Mouse (Mus musculus) layer of hippocampus, postnatal 25 days (tissue): ENCODE results near the gene Cul5. TPM values are rescaled to one million over a fixed set of nuclear protein-coding genes. Genes with fewer than 3 reads are reported as not detected.

Experiments
- DNase-seq, 2 experiments: peaks; one replicate each; pipeline ENCODE4 v3.0.0; 2022; ENCODE audit warnings: mixed read lengths in 2 of 2, low spot score in 1 of 2; ENCODE audit errors: extremely low spot score in 1 of 2
- total RNA-seq, 2 experiments: library from RNA; stranded (reverse); gene quantifications; 2 replicates each; pipeline ENCODE4 v1.2.3; 2021

The Cul5 gene
- total RNA-seq, 2 experiments from 2014 or later, result 59.4 to 63.1 TPM

DNA sequence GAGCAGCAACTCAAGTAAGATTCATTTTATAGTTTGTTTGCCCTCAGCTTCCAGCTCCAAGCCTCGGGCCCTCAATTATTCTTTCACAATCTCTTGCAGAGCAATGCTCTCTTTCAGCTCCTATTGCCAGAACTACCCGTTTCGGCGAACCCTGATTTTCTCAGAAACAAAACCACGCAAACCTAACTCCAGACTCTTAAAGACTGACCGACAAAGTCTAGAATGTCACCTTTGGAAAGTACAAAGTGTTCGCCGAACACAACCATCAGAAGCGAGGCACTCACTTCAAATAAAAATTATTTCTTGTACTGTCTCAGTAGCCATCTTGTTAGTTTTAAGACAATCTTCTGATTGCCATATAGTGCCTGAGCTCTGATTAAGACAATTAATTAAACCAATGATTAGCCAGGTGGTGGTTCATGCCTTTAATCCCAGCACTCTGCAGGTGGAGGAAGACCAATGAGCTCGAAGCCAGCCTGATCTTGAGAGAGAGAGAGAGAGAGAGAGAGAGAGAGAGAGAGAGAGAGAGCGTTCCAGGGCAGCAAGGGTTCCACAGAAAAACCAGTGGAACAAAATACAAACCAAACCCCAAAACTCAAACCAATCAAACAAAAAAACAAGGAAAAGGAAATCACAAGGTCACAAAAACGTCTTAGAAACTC, 60.4 kb downstream of the Cul5 start:
- no peak for DNase-seq

DNA sequence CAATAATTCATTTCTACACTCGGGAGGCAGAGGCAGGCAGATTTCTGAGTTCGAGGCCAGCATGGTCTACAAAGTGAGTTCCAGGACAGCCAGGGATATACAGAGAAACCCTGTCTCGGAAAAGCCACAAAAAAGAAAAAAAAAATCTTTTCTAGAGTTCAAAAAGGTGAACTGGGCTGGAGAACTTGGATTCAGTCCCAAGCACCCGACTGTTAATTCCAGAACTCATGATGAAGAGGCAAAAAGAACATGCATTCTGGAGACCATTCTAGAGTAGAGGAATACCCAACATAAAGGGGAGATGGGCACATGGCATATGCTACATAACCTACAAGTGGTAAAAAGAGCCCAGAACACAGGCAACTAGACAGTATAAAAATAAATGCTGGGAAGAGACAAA, 62.0 kb downstream of the Cul5 start:
- no peak for DNase-seq

DNA sequence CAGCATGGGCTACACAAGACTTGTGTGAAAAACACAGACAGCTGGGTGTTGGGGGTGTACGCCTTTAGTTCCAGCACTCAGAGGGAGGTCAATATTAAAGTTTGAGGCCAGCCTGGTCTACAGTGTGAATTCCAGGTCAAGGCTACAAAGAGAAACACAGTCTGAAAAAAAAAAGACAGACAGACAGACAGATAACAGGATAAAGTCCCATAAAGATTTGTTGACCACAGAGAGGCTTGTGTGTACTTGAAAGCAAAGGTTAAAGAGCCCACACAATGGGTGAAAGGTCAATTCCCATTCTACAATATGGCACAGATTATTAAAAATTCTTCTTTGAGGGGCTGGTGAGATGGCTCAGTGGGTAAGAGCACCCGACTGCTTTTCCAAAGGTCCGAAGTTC, 62.6 kb downstream of the Cul5 start:
- no peak for DNase-seq

DNA sequence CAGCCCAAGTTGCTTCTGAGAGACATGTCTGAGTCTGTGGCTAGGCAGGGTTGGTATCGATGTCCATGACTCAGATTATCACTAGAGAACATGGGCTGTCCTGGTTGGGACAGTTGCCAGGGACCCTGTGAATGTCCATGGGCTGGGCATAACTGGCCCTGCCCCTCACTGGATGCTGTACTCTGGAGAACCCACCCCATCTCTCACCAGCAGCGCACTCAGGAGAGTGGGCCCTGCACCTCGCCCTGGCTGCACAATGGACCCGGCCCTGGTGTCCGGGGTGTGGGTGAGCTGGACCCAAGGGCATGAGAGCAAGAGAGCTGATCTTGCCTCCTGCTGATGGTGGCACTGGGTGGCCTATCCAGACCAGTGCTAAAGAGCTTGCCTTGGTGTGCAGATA, 64.9 kb downstream of the Cul5 start:
- DNase-seq, result no peak

DNA sequence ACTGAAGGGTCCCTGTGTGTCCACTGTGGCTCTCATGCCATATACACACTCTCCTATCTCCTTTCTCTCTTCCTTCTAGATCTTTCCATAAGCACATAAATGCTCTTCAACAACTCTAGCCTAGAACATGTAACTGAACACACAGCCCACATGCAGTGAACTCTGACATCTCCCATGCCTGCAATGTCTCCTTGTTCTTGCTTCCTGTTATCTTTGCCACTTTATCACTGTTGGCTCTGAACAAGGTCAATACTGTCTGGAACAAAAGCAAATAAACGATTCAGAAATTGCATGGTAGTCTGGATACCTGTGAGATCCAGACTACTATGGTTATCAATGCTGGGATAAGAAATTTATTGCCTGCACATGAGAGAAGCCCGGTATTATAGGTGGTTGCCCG, 66.0 kb downstream of the Cul5 start:
- no peak for DNase-seq

DNA sequence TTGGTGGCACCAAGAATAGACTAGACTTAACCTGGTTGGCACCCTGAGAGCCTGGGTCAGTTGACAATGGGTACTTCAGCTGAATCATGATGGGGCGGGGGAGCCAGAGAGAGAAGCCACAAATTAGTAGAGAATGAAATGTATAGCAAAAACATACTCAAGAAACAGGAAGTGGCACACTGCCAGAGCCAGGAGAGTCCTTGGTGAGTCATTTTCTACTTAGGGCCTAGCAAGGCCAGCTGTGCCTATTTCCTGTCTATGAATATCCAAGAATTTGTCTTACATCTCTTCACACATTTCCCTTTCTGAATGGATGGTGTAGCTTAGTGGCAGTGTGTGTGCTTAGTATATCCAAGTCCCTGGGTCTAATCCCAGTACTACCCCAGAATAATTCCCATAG, 66.4 kb downstream of the Cul5 start:
- DNase-seq, result no peak

DNA sequence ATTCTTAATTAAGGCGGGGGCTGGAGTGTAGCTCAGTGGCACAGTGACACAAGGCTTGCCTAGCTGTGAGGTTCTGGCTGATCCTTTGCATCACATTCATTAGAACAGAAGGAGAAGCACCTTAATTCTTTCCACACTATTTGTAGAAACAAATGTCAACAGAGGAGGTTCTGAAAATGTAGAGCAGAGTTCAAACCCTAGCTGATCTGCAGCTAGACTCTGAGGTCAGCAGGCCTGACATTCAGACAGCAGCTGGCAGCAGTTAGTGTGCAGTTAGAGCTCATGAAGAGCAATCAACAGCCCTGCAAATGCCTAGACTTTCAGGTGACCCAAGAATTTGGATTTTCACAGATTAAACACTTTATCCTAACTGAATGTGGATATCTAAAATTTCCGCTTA, 68.3 kb downstream of the Cul5 start:
- no peak for DNase-seq

DNA sequence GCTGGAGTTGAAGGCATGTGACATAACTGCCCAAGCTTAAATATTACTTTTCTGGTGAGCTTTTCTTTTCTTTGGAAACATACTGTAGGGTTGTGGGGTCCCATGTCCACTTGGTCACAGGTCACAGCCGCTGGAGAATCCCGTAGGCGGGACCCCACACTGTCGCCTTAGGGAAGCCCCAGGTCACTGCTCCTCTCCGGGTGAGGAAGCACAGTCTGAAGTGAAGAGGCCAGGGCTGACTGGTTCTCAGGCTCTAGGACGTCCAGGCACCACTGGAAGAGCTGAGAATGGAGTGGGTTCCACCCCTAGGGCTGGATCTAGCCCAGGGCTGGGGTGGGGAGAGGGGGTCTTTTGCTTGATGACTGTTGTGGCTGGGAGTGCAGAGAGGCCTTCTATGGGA, 71.2 kb downstream of the Cul5 start:
- DNase-seq, result no peak

DNA sequence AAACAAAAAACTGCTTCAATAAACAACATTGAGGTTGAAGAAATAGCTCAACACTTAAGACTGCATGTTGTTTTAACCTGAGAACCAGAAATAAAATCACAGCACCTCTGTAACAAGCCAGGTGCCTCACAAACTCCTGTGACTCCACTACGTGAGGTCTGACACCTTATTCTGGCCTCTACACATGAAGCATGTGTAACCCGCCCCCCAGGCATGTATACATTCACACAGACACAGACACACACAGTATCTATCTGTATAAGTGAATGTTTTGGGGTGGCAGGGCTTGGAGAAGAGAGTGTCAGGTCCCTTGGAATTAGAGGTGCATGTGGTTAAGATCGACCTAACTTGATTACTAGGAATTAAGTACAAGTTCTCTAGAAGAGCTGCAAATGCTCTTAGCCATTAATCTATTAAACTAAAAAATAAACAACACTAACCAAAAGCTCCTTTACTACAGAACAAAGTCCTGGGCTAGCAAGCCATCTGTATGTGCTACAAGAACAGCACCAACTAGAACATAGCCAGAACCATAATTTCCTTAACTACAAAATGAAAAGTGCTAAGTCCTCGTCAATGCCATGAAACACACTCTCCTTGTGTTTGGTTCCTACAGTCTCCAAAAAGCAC, 72.7 kb downstream of the Cul5 start:
- no peak for DNase-seq

DNA sequence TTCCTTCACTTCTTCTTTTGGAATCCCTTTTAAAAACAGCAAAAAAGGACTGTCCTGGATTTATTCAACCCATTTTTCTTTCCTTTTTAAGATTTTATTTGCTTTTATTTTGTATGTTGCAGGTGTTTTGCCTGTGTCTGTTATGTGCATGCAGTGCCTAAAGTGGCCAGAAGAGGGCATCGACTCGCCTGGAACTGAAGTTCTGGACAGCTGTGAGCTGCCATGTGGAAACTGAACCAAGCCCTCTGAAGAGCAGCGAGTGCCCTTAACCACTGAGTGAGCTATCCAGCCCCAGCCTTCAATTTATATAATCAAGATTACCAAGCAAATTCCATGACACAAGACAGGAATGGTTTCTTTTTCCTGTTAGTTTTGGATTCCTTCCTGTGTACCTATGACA, 75.0 kb downstream of the Cul5 start:
- peak; percentile 33 to 73 for DNase-seq

DNA sequence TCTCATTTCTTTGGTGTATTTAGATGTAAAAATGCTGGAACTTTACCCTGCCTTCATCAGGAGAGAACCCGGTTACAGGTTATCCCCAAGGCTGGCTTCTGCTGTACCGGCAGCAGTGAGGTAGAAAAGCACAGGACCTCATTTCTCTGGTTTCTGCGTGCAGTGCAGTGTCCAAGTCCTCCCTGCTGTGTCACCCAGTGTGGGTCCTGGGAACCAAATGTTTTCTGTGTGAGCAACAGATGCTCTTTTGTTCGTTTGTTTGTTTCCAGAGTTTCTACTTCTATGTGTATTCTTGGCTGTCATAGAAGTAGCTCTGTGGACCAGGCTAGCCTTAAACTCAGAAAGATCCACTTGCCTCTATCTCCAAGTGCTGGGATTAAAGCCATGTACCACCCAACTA, 87.9 kb downstream of the Cul5 start:
- no peak for DNase-seq

DNA sequence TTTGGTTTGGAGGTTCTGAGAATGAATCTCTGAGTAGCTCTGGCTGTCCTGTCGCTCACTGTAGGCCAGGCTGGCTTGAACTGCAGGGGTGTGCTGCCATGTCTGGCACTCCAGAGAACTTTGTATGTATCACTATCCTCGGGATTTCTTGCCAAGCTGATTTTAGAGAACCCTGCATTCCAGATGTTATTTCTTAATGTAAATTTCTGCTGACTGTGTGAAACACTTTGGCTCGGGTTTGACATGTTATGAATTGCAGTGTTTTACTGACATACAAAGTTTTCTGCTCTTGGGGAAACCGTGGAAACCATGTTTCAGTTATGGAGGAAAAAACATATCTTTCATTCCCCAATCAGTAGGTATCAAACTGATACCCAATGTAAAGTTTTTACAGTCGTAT, 94.1 kb downstream of the Cul5 start:
- no peak for DNase-seq

DNA sequence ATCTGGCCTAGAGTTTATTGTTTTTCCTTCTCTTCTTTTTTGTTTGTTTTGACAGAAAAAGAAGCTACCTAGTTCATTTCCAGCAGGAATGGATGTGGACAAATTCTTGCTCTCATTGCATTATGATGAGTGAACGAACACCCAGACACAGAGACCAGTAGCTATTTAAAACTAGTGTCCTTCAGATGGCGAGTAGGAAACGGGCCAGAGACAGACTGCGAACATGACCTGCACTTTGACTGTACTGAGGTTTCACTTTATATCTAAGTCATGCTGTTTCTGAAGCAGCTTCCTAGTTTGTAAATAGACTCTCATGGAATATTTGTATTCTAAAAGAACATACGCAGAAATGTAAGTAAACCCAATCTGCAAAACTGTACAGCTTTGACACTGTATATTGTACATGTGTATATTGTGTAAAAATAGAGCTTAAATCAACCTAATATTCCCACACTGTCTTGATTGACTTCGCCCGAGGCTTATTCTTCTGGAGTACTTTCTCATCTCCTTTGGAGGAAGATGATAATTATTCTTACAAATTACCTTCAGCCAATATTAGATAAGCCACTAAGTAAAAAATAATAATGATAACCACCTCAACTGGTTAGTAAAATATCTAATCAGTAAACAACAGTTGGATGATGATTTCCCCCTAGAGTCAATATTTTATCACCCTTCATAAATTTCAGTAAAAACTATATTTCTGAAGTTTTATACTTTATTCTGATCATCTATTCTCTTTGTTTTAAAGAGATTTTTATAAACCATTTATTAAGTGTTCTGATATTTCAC, 97.1 kb downstream of the Cul5 start:
- DNase-seq, result no peak

DNA sequence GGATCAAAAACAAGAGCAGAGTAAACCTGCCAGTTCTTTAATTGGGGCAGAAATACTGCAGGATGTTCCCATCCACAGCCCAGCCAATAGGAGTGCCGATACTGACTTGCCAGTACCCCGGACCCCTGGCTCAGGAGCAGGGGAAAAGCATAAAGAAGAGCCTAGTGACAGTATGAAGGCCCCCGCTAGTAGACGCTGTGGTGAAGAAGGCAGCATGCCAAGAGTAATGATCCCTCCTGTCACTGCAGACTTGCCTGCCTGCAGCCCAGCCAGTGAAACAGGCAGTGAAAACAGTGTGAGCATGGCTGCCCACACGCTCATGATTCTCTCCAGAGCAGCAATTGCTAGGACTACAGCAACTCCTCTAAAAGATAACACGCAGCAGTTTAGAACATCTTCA, 99.2 kb downstream of the Cul5 start:
- DNase-seq, result peak in 1 of 2 experiments; percentile 25

Other genes starting within 250 kb of the Cul5 start
- gene Atm, start 133.3 kb downstream of the Cul5 start, total RNA-seq, result 10 to 100 TPM; 18.3 to 21.0 TPM
- 10 to 100 TPM; 15.6 to 17.5 TPM for gene Npat, start 133.0 kb downstream of the Cul5 start, total RNA-seq
- 10 to 100 TPM; 65.5 to 68.0 TPM for gene Acat1, start 59.6 kb downstream of the Cul5 start, total RNA-seq
- gene Rab39, start 36.2 kb upstream of the Cul5 start, total RNA-seq, result 1 to 10 TPM; 1.5 to 2.1 TPM
- 1 to 10 TPM; 3.7 to 5.2 TPM for gene Slc35f2, start 101.5 kb upstream of the Cul5 start, total RNA-seq
- under 1 TPM in 1 of 2 experiments, not detected in 1; 0.94 TPM for gene Sln, start 180.2 kb upstream of the Cul5 start, total RNA-seq